Mouse (Mus musculus) stomach, embryonic 14.5 days (tissue): ENCODE data around the gene G6pc3. TPM values are rescaled to one million over a fixed set of nuclear protein-coding genes. Genes with fewer than 3 reads are reported as not detected.

Experiments
- ATAC-seq: fragments of 200-750 bp; cut with Nextera tagmentation; 2 replicates; pipeline ENCODE4 v1.8.0; 2017; ENCODE audit warnings: low read depth, moderate TSS enrichment; ENCODE audit not compliant: insufficient number of reproducible peaks, insufficient read depth, low FRiP score
- H3K27ac ChIP-seq: fragments of 300-500 bp; sonication (generic); 2 replicates; pipeline ENCODE4 v1.5.1; 2014; ENCODE audit warnings: mild to moderate bottlenecking, low read length, moderate library complexity, mixed read lengths
- H3K27me3 ChIP-seq: fragments of 300-500 bp; sonication (generic); 2 replicates; pipeline ENCODE4 v1.6.1; 2014; ENCODE audit warnings: low read length, control low read depth, mixed read lengths; ENCODE audit not compliant: control insufficient read depth, insufficient read depth
- H3K36me3 ChIP-seq: fragments of 300-500 bp; sonication (generic); 2 replicates; pipeline ENCODE4 v1.6.1; 2014; ENCODE audit warnings: mild to moderate bottlenecking, control low read depth, low read length, moderate library complexity, mixed read lengths; ENCODE audit not compliant: control insufficient read depth, insufficient read depth
- H3K4me1 ChIP-seq: fragments of 300-500 bp; sonication (generic); 2 replicates; pipeline ENCODE4 v1.6.1; 2014; ENCODE audit warnings: low read length, control low read depth, mixed read lengths; ENCODE audit not compliant: control insufficient read depth, insufficient read depth
- H3K4me2 ChIP-seq: fragments of 300-500 bp; sonication (generic); replicated peaks from 2 replicates; pipeline ENCODE4 v1.6.1; 2014; ENCODE audit warnings: low read depth, low read length, control low read depth
- H3K4me3 ChIP-seq: fragments of 300-500 bp; sonication (generic); 2 replicates; pipeline ENCODE4 v1.5.1; 2014; ENCODE audit warnings: low read depth, low read length, control low read depth
- H3K9ac ChIP-seq: fragments of 300-500 bp; sonication (generic); replicated peaks from 2 replicates; pipeline ENCODE4 v1.6.1; 2014; ENCODE audit warnings: low read depth, mild to moderate bottlenecking, control low read depth, low read length, moderate library complexity, mixed read lengths
- H3K9me3 ChIP-seq: fragments of 300-500 bp; sonication (generic); 2 replicates; pipeline ENCODE4 v1.6.1; 2016; ENCODE audit warnings: low read depth, low read length, control low read depth; ENCODE audit not compliant: control insufficient read depth
- WGBS: fragments of 180-500 bp; shearing (Covaris S2); extraction: QIAGEN DNeasy Blood & Tissue Kit; methylation state at CpG from one replicate; pipeline ENCODE4 v1.1.7; 2014; 5-methylcytosine and 5-hydroxymethylcytosine counted together
- polyA plus RNA-seq: library from polyadenylated mRNA; unstranded; fragments of >200 nt; fragmentation: Nextera tagmentation; extraction: Ambion mirVana; gene quantifications from 2 replicates; pipeline ENCODE4 v1.2.1, GENCODE M21; 2014

The G6pc3 gene
- polyA plus RNA-seq, 1 experiment from 2014 or later, result 36.6 TPM

- no peak overlapping the region for H3K27ac ChIP-seq
- H3K9me3 ChIP-seq, result no peaks in the 10 kb centered on the region
- H3K9ac ChIP-seq, result no peak overlapping the region
- no peaks in the 10 kb centered on the region for H3K27me3 ChIP-seq
- no peak overlapping the region for H3K4me2 ChIP-seq
- H3K36me3 ChIP-seq, result peaks cover 47% of the 10 kb centered on the region
- no peak for ATAC-seq
- peaks cover 7% of the 10 kb centered on the region; the same call in 1 of the 2 replicates for H3K4me1 ChIP-seq
- H3K4me3 ChIP-seq, result no peak overlapping the region
Observed at GRCm38 (mm10) chr11:102179836-102180235, 9.6 kb upstream of the G6pc3 start.

DNA sequence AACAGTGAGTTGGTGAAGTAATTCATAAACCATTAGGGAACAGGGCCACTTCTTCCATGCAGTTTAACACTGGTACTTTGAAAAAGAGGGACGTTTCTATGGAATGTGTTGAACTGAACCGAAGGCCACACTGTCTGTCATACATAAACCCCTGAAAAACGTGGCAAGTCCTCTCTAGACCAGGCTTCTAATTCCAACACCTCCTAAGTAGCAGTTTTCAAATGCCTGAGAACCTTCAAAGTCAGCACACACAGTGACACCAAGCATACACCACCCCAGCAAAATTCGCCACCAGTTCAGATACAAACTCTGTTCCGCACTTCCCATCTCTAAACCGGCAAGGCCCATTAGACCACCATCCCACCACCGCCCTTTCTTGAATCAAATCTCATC lies 5.2 kb upstream of the G6pc3 start:
- no peak for ATAC-seq
- H3K27ac ChIP-seq, result peak overlapping the region; percentile 95; the same call in 1 of the 2 replicates
- peaks cover 11% of the 10 kb centered on the region; the same call in 1 of the 2 replicates for H3K4me1 ChIP-seq
- H3K9ac ChIP-seq, result peak overlapping the region; percentile 94
- peak overlapping the region; percentile 93 for H3K4me3 ChIP-seq
- peaks cover 22% of the 10 kb centered on the region for H3K36me3 ChIP-seq
- peak overlapping the region; percentile 54 for H3K4me2 ChIP-seq
- WGBS, result 3% methylated on average over 7 of the region's 7 CpGs
- H3K9me3 ChIP-seq, result no peaks in the 10 kb centered on the region
- H3K27me3 ChIP-seq, result no peaks in the 10 kb centered on the region

DNA sequence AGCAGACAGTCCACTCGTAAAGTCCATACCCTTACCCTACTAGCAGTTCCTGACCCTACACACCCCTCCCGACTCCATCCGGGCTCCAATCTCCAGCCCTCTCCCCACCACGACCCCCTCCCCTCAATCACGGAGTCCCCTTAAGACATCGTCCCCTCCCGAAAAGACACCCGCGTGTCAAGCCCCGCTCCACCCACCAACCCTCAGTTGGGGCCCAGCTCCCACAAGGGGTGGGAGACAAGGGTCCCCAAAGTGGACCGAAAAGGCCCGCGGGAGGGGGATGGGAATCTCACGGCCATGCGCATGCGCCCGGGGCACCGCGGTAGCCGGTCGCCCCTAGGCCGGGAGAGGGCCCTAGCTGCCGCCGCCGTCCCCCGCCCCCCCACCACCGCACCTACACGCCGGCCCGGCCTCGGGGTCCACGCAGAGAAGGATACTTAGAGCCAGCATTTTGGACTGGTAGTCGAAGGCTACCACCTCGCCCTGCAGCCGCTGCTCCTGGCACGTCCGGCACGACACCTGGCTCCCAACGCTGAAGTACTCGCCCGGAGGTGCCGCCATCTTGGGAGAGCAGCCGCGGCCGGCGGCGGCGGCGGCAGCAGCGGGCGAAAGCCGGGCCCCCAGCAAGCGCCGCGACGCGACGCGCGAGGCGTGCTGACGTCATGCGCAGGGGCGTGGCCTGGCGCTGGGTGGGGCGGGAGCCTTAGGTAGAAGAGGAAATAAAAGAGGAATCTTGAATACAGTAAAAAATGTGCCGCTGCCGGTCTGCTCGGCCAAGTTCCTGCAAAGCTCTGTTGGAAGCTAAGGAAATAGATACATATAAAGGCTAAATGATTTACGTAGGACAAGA lies 4.5 kb upstream of the G6pc3 start, which contains the start of gene Lsm12:
Gene Lsm12, minus strand, starts transcription at position 651 of the 850 bp plus-strand sequence.
- Histone ChIP-seq H3K9me3 (no peaks in the 10 kb centered on the region), H3K36me3 (peaks cover 21% of the 10 kb centered on the region; the same call in 1 of the 2 replicates), H3K4me2 (peak within 1 kb of the TSS; percentile 54), H3K4me3 (peak within 1 kb of the TSS; percentile 93), H3K9ac (peak within 1 kb of the TSS; percentile 94), H3K27ac (peak within 1 kb of the TSS; percentile 95), H3K27me3 (no peaks in the 10 kb centered on the region), H3K4me1 (peaks cover 11% of the 10 kb centered on the region; the same call in 1 of the 2 replicates)
- ATAC-seq, result peak; percentile 84
- under 1% methylated on average over 69 of the region's 70 CpGs for WGBS

DNA sequence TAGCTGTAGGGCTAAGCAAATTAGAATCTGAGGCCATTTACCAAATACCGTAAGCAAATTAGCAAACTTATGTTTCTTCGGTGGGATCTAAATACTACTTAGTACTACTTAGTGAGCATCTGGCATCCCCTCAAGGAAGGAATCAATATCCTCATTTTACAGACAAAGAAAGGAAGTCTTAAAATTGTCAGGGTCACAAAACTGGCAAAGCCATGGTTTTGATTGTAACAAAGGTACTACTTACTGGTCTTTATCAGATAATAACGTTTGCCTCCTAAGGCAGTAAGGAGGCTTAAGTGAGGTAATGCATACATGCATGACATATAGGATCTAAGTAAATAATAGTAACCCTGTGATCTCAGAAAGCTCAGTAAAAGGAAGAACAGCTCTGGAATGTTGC lies 3.7 kb upstream of the G6pc3 start:
- Histone ChIP-seq H3K9ac (peak overlapping the region; percentile 94; the same call in 1 of the 2 replicates), H3K27ac (peak overlapping the region; percentile 95; the same call in 1 of the 2 replicates), H3K4me2 (peak overlapping the region; percentile 39), H3K4me1 (peaks cover 14% of the 10 kb centered on the region; the same call in 1 of the 2 replicates), H3K27me3 (no peaks in the 10 kb centered on the region), H3K9me3 (no peaks in the 10 kb centered on the region), H3K36me3 (peaks cover 17% of the 10 kb centered on the region; the same call in 1 of the 2 replicates), H3K4me3 (peak overlapping the region; percentile 93)
- WGBS, result 47% methylated on average over 3 of the region's 3 CpGs
- no peak for ATAC-seq

DNA sequence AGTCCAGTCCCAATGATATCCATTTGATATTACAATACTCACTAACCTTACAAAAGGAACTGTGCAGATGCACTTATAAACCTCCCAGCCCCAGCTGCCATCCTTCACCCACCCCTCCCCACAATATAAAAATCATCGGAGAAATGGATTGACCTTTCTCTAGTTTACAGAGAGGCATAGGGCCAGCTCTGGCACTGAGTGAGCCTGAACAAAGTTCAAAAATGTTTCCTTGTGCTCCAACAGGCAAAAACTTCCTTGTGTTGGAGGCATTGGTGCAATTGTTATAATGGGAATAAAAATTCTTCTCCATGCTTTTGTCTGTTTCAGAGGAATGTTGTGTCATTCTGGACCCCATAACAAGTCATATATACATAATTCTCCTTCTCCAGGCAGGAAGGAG lies 3.2 kb upstream of the G6pc3 start:
- Histone ChIP-seq H3K4me1 (peaks cover 16% of the 10 kb centered on the region; the same call in 1 of the 2 replicates), H3K27ac (no peak overlapping the region), H3K4me3 (no peak overlapping the region), H3K9ac (no peak overlapping the region), H3K27me3 (no peaks in the 10 kb centered on the region), H3K4me2 (no peak overlapping the region), H3K9me3 (no peaks in the 10 kb centered on the region), H3K36me3 (peaks cover 13% of the 10 kb centered on the region; the same call in 1 of the 2 replicates)
- 70% methylated on average over 1 of the region's 1 CpGs for WGBS
- ATAC-seq, result no peak

- Histone ChIP-seq H3K4me1 (peaks cover 9% of the 10 kb centered on the region; the same call in 1 of the 2 replicates), H3K4me2 (peak overlapping the region; percentile 72), H3K27me3 (no peaks in the 10 kb centered on the region), H3K9ac (no peak overlapping the region), H3K9me3 (no peaks in the 10 kb centered on the region), H3K4me3 (peak overlapping the region; percentile 64), H3K27ac (peak overlapping the region; percentile 28; the same call in 1 of the 2 replicates), H3K36me3 (peaks cover 8% of the 10 kb centered on the region)
- 62% methylated on average over 6 of the region's 6 CpGs for WGBS
- no peak for ATAC-seq
Observed at GRCm38 (mm10) chr11:102188980-102189379, 440 bp upstream of the G6pc3 start.

DNA sequence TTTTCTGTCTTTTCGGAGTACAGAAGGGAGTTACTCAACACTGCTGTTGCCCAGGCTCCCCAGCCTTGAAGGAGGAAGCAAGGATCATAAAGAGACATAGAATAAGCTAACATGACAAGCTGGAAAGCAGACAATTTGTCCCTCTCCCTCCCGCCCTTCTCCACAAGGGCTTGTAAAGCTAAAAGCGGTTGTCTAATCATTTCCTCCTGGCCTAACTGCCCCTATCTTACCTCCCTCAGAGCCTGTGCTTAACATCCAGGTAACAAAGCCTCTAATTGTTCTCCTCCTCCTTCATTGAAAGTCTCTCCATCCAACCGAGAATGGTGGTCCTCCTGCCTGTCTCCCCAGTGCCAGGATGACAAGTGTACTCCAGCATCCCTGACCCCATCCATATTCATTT lies 1.4 kb downstream of the G6pc3 start:
- peaks cover 9% of the 10 kb centered on the region; the same call in 1 of the 2 replicates for H3K4me1 ChIP-seq
- no peaks in the 10 kb centered on the region for H3K9me3 ChIP-seq
- H3K27me3 ChIP-seq, result no peaks in the 10 kb centered on the region
- H3K27ac ChIP-seq, result no peak overlapping the region
- H3K4me3 ChIP-seq, result peak overlapping the region; percentile 64; the same call in 1 of the 2 replicates
- ATAC-seq, result no peak
- peaks cover 17% of the 10 kb centered on the region for H3K36me3 ChIP-seq
- whole genome bisulfite sequencing, result 52% methylated on average over 4 of the region's 4 CpGs
- H3K4me2 ChIP-seq, result peak overlapping the region; percentile 72
- no peak overlapping the region for H3K9ac ChIP-seq

GRCm38 (mm10) chr11:102193657-102194440 lies 4.4 kb downstream of the G6pc3 start:
- Histone ChIP-seq H3K27me3 (no peaks in the 10 kb centered on the region), H3K4me1 (peaks cover 9% of the 10 kb centered on the region; the same call in 1 of the 2 replicates), H3K36me3 (peaks cover 46% of the 10 kb centered on the region), H3K9ac (no peak overlapping the region), H3K4me2 (no peak overlapping the region), H3K4me3 (no peak overlapping the region), H3K27ac (no peak overlapping the region), H3K9me3 (no peaks in the 10 kb centered on the region)
- no peak for ATAC-seq
- WGBS, result 78% methylated on average over 9 of the region's 9 CpGs
